Mouse (Mus musculus) right cerebral cortex, adult 2 months (tissue): Measurements from ENCODE around the gene Bbs12.

Experiments used
- DNase-seq, 2 experiments: peaks; one replicate each; pipeline ENCODE4 v3.0.0; 2021 to 2022; ENCODE audit warnings: low spot score in 2 of 2

Bbs12 gene

DNA sequence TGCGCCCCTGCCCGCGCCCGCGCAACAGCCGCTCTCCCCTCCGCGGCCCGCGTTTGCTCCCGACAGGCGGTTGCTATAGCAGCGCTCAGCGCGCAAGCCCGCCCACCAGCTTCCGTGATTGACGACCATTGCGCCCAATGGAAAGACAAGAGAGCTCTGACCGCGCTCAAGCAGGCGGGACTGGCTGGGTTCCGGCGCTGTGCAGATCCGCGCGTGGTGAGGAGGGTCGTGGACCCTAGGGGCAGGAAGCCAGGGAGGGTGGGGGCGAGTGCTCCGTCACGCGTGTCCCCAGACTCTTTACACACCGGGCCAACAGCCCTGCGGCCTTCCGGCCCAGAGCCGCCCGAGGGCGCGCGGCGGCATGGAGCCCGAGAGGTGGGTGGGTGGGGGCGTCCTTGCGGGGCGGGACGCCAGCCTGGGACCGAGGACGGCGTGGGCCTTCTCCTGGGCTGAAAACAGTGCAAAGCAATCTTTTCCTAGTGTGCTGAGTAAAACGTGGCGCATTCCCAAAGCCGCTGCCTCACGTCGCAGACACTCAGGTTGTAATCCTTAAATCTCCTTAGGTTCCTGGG, at the start of gene Bbs12, which contains the start of gene Cetn4:
Bbs12 (plus strand) TSS at position 185 of the 572 bp plus-strand sequence.
Cetn4 (minus strand) TSS at position 339 of the 572 bp plus-strand sequence.
- DNase-seq, result peak; percentile 98 to 99

DNA sequence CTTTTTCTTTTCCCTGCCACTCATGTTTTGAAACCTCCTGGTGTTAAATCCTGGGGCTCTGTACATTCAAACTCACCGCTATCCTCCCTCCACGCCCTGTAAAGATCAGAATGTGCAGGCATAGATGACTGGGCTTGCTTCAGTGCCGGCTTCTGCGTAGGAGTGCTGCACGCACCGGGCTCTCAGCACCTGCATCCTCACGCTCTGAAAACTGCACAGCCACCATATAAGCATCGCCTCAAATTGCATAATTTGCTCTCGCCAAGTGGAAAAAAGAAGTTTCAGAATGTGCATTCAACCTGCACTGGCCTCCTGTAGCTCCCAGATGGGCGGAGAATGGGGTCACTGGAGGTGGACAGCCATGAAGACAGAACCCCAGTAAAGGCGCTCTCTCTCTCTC, 44.0 kb upstream of the Bbs12 start:
- DNase-seq, result peak; percentile 11 to 18

DNA sequence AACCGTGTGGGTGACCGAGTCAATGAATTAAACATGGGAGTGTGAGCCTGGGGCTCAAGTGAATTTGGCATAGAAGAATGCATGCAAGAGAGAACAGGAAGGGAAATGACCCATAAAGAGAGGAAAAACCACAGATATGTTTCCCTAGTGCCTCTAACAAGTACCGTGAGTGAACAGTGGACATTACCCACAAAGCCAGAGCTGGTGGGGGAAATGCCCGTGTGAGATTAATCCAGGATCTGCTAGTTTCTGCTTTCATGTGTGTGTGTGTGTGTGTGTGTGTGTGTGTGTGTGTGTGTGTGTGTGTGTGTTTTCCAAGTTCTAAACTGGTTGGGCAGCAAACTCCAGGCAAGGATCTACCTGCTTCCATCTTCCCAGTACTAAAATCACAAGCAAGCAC, 42.4 kb upstream of the Bbs12 start:
- DNase-seq, result no peak

DNA sequence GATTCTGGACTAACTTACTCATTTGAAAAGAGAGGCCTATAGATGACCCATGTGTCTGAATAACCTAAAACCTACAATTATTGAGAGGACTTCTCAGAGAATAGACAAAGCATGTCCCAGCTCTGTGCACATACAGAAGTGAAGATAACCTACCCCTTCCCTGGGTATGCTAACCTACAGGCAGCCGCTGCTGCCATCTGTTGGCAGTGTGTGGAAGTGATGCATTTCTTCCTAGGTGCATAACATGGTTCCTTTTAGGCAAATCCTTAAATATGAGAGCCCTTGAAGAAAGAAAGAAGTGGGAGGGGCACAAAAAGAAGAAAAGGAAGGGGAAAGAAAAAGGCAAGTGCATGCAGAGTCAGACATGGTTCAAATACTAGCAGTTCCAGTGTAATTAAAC, 41.1 kb upstream of the Bbs12 start:
- peak; percentile 78 to 83 for DNase-seq

DNA sequence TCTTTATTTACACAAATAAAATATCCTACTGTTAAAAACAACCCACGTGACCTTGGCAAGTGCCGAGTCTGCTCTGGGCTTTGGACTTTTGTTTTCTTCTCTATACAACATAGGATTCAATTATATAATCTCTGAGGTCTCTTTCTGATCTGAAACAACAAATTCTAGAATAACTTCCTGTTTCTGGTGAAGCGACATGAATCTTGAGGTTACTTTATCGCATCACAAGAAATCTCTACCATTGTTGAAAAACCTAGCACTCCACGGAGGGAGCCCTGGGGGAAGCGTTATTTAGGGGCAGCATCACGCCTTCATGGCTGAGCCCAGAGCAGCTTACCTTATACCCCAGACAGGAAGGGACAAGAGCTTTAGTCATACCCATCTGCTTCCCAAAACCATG, 39.3 kb upstream of the Bbs12 start:
- DNase-seq, result no peak

DNA sequence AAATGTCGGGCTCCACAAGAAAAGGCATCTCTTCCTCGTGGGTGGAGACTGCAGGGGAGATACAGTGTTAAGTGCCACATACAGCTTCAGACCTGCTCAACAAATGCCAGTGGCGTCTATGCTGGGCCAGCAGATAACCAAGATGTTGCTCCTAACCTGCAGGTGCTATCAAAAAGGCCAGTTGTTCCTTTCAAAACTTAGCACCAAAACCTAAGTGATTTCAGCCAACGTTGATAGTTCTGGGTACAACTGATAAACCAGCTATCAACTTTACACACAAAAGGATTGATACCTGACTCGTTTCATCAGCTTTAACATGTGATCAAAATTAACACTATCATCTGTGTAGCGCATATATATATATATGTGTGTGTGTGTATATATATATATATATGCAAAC, 37.7 kb upstream of the Bbs12 start:
- no peak for DNase-seq

DNA sequence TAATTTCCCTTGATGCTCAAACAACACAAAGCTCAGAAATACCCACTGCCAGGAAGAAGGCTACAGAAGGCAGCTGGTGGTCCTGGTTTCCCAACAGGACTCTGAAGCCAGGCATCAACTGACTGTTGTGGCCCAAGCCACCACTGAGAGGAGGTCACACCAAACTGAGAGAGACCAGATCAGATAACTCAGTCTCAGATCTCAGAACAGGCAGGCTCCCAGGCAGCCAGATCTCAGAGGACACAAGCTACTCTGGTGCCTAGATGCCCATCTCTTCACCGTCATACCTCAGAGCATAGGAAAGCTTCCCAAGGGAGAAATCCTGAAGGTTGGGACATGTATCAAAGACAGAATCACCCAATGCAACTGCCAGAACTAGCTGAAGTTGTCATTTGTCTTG, 32.1 kb upstream of the Bbs12 start:
- DNase-seq, result no peak

DNA sequence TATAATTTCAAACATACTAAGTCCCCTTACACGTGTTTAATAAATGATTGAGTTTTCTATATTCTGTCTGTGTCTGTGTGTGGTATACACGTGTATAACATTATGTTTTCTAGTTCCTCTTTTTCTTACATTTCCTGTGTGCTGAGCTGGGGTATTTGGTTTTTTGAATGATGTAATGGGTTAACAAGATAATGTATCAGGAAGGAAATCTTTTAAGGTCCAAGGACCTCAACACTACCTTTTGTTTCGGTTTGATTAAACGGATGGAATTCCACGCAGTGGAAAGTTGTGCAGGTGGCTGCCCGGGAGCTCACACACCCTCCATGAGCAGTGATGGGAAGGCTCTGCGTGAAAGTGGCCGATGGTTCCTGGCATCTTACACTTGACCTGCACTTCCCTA, 31.5 kb upstream of the Bbs12 start:
- DNase-seq, result no peak

DNA sequence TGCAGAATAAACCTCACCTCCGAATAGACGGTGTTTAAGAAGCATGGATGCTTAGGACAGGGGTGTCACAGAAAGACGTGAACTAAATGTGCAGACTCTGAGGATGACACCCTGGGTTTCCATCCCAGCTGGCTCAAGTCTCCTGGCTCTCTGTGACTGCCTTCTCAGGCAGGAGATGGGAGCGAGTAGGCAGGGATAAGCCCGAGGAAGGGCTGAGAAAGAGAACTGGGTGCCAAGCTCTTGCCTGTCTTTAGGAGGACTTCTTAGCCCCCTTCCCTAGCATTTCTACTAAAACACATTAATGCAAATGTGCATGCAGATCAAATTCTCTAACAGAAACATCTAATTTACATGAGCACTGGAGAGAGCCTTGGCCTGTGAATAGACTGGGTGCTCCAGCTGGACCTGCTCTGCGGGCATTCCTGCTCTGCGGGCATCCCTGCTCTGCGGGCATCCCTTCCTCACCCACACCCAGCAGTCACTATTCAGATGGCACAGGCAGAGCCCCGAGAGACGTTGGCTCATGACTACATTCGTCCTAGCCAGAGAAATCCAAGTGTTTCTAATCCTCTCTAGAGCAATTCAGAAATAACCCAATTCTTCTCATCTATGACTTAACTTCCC, 29.9 kb upstream of the Bbs12 start:
- DNase-seq, result no peak

DNA sequence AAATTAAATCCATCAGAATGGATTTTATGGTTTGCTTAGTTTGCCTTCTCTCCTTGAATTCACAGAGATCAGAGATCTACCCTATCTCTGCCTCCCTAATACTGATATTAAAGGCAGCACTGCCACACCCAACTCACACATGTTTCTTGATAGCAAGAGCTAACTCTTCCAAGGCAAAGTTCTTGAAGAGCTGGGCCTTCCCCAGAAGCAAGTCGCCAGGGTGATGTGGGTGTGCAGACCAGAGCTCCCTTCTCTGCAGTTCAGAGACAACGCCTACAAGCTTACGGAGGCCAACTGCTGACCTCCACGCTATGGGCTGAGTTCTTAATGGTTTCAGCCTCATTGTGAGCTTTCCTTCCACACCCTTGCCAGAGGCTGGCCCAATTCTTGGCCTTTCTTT, 29.1 kb upstream of the Bbs12 start:
- no peak for DNase-seq

DNA sequence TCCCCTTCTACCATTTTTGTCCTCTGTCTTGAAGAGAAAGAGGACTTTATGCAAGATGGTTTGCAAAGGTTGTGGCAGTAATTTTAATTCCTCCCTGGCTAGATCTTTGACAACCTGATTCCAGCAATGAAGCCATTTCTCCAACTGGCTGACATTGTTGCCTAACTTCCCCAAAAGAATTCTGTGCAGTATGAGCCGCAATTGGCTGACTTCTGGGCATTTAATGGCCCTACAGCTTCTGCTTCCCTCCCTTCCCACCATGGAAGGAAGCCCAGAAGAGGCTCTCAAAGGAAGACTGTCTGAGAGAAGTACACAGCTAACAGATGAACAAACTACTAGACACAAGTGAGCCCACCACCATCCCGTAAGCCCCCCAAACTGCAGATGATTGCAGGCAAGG, 23.1 kb upstream of the Bbs12 start:
- DNase-seq, result no peak

DNA sequence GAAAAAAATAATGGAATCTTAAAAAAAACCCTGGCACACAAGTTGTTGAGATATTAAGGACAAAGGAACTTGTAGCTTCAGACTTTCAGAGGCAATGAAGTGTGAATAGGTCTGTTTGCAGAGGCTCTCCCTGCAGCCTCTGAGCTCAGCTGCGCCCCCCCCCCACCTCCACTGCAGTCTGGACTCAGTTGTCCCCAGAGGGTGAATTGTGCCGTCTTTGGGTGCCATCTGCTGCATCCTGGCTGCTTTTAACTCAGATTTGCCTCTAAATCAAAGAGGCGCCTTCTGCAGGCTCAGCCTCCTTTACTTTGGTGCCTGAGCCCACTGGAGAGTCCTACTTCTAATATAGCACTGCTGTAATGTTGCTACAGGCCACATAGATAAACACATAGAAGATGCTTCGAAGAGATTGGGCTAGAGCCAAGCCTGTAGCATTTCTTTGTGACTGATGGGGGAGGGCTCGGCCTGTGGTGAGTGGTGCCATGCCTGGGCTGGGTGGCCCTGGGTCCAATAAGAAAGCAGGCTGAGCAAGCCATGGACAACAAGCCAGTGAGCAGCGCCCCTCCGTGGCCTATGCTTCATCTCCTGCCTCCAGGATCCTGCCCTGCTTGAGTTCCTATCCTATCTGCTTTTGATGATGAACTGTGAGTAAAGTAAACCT, 21.3 kb upstream of the Bbs12 start:
- no peak for DNase-seq

DNA sequence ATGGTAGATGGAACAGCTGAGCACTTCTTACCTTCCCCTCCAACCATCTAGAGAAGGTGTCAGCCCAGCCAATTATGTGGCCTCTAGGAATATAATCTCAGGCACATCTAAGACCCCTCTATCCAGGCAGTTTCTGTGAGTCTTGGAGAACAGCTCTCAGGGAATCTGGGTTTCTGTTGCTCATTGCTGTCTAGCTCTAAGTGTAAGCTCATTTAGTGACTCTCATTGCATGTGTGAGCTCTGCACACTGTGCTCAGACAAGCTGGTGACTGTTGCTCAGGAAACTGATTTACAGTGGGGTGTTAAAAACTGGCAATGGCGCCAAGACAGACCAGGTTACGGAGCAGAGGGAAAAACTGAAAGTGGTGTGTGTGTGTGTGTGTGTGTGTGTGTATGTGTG, 20.4 kb upstream of the Bbs12 start:
- no peak for DNase-seq

DNA sequence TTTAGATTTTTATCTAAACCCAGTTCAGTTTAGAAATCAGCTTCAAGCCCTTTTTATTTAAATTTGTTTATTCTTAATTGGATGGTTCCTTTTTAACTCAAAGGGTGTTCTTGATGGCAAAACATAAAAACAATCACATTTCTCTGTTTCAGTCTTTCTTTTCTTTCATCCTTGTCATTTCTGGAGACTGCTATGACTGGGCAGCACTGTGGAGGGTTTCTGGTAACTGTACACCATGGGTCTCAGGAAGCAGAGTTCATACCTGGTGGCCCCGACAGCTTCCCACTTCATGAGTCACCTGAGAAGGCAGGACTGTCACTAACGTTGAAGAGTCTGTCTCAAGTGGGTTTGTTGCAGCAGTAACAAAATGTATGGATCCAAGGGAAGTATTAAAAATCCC, 19.7 kb upstream of the Bbs12 start:
- DNase-seq, result no peak

DNA sequence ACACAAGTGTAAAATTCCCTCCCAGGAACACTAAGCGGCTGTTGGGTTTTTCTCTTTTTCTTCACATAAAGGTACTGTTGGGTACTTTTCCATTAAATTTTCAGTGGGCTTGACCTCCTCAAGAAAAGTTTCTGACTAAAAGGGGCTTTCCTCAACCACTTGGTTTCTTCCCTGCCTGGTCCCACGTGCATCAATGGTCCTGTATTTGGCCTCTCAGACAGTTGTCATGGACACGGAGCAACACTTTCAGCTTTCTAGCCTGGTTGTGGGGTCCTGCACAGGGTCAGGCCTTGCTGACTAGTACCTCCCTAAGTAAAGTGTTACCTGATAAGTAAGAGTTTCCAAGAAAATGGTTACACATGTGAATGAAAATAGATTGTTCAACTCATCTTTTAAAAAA, 12.9 kb upstream of the Bbs12 start:
- no peak for DNase-seq

DNA sequence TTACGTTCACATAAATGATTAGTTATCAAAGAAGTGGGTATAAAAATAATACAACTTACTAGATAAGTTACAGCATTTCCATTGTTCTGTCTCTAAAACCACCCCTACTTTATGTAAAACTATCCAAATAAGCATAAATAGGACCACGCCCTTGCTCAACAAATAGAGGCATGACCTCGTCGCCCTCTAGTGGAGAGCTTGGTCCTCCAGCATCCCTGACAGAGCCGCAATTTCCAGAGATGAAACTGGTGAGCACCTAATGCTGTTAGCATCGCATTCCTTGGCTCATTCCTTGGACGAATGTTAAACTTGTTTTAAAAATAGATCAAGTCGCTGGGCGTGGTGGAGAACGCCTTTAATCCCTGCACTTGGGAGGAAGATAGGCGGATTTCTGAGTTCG, 9.7 kb upstream of the Bbs12 start:
- DNase-seq, result peak in 1 of 2 experiments; percentile 38

DNA sequence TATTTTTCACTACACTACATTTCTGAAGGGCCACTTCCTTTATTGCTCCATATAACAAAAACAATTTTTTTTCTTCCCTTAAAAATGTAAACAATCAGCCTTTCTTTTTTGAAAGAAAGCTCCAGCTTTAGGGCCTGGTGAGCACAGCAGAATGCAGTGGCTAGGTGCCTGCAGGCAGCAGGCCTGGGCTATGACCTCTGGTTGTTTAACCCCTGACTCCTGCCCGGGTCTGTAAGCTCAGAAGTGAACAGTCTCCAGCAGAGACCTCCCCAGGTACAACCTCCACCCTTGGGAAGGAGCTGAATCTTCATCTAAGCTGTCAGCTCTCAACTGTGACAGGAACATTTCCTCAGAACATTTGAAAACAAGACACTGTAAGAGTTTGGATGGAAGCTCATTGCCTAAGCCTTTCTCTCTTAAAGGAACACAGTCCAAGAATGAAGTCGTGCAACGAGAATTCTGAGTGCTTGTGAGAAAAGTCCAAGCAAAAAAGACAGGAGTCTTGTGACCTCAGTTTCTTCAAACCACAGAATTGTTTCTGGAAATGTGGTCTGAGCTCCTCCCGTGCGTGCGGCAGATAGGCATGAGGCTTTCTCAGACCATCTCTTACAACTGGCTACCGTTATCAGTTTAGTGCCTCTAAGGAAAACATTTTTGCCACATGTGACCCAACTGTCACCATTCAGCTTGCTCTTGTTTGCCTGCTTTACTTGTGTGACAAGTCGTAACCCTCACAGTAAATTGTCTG, 8.8 kb upstream of the Bbs12 start:
- no peak for DNase-seq

DNA sequence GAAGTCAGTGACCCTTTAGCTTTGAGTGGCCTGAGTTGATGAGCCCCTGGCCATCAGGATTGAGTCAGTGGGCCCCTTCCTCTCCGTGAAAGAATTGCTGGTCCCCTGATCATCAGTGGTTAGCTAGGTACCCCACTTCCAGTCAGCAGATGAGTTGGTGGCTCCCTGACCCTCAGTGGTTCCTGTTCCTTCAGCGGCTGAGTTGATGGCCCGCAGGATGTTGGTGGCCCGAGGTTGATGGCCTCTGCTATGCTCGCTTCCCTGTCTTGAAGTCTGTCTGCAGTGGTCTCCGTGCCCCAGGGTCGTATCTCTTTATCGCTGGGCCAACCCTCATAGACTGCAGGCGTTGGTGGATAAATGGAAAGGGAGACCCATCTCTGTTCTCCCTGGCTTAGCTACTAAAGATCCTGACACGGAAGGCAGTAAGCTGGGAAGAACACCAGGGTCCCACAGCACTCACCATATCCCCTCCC, 421 bp upstream of the Bbs12 start:
- no peak for DNase-seq

DNA sequence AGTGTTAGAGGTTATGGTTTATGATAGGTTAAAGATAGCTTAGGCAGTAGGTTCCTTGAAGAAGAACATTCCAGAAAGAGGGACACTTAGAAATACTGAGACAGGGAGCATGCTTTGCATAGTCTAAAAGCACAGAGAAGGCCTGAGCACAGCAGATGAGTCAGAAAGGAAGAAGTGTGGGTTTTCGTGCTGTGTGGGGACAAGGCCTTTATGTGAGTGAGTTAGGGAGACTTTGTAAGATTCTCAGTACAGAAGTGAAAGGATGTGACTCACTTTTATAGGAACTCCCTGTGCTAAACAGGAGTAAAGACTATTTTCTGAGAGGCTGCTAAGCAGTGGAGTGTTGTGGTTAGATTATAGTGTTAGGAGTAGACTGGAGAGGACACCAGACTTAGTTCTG, 1.0 kb downstream of the Bbs12 start:
- DNase-seq, result peak; percentile 48 to 53

DNA sequence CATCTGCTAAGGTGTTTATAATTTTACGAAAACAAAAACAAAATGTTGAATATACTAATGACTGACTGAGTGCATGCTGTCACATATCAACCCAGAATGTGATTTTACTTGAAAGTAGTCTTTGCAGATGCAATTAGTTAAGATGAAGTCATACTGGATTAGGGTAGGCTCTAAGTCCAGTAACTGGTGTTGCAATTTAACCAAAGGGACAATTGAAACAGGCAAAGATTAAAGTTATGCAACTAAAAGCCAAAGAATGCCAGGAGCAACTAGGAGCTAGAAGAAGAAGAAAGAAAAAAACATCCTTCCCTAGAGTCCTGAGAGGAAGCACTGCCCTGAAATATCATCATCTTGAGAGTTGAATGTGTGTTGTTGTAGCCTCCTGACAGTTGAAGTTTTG, 3.9 kb downstream of the Bbs12 start:
- DNase-seq, result no peak

DNA sequence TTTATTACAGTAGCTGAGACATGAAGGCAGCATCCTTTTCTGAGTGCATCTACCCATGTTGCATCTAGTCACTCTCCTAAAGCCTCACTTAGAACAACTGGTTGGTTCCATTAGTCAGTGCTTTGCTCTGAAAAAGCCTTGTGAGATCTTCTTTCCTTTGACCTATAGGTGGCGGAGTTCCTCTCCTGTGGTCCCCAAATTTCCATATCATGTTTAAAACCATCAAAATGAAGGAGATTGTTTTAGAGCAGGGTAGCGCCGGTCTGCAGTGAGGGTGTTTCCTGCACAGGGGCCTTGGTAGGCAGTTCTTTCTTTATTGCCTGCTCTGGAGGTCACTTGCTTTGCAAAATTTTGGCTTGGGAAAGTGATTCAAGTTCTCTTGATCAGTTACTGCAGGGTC, 12.0 kb downstream of the Bbs12 start:
- no peak for DNase-seq

DNA sequence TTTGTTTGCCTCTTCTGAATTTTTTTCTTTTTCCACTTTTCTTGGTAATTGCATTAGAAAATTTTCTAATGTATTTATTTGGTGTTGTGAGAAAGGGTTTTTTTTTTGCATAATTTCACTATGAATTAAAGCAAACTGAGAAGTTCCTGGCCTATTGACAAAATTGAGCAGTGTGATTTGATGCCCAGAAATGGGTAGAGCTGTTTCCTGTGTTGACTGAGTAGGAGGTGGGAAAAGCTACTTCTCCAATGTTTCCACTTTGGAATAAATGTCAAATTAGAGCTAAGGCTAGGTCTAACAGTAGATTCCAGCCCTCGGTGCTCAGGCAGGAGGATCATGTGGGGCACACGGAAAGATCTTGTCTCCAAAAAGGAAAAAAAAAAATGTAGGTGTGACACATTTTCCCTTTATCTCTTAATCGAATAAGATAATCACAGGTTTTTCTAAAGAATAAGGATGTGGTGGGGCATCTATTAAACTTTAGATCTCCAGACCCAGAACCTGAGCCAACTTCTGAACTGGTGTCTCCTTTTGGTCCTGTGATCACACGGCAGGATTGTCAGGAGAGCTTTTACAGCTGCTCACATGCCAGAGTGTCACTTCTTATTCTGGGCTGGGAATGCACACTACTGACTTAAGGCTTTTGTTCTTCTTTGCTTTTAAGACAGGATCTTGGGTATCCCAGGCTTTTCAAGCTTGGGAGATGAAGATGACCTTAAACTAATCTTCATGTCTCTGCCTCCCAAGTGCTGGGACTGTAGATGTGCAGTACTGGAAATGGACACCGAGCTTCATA, 13.2 kb downstream of the Bbs12 start:
- no peak for DNase-seq
